Mouse (Mus musculus) lung, postnatal 0 days (tissue): Measurements from ENCODE around the gene Car11.

Experiments used
- CTCF ChIP-seq: IDR thresholded peaks from 2 replicates; pipeline ENCODE4 v1.5.1; 2016; ENCODE audit warnings: antibody characterized with exemption, mild to moderate bottlenecking
- EP300 ChIP-seq: IDR thresholded peaks from 2 replicates; pipeline ENCODE4 v1.6.1; 2016; ENCODE audit warnings: antibody characterized with exemption, mild to moderate bottlenecking, control low read depth

DNA sequence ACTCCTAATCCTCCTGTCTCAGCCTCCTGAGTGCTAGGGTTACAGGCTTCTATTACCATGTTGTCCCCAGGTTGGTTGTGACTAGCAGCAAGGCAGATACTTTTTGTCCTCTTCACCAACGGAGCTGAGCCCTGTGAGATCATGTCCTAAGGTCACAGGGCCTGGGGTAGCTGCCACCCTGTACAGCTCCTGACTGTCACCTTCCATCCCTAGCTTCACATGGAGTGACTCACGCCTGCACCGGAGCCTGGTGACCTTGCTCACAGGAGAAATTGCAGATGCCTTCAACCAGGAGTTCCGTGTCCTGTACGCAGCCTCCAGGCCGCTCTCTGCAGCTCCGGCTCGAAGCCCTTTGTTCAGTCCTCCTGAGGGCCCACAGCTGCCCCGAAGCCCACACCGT, 26.8 kb downstream of the Car11 start:
- TF ChIP-seq CTCF (no peak), EP300 (no peak)
